Mouse (Mus musculus) CD4-positive, CD25-positive, alpha-beta regulatory T cell, adult 9 weeks (primary cell): ENCODE results near the gene Psmf1. TPM values are rescaled to one million over a fixed set of nuclear protein-coding genes. Genes with fewer than 3 reads are reported as not detected.

Experiments
- polyA plus RNA-seq: library from polyadenylated mRNA; unstranded; fragments of 100-300 nt; shearing (Covaris generic); gene quantifications from one replicate; pipeline ENCODE4 v1.2.1, GENCODE M21; 2017

Gene Psmf1
- polyA plus RNA-seq, result 88.2 TPM

DNA sequence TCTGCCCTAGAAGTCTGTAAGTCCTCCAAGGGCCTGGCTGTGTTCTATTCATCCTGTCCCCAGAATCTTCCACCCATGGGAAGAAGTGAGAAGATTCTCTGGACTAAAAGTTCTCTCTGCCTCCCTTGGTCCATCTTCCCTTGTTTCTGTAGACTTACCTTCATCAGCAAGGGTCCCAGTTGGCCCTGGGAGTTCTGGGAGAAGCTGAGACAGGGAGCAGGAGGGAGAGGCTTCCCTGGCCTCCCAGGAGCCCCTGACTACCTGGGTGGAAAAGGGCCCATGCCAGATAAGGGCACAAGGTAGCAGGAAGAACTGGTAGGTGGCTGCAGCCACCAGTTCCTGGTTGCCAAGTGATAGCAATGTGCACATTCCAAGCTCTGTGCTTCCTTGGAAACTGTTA lies at the start of gene Psmf1:
TSS of gene Psmf1 (minus strand) at position 342 of the 400 bp plus-strand sequence.

DNA sequence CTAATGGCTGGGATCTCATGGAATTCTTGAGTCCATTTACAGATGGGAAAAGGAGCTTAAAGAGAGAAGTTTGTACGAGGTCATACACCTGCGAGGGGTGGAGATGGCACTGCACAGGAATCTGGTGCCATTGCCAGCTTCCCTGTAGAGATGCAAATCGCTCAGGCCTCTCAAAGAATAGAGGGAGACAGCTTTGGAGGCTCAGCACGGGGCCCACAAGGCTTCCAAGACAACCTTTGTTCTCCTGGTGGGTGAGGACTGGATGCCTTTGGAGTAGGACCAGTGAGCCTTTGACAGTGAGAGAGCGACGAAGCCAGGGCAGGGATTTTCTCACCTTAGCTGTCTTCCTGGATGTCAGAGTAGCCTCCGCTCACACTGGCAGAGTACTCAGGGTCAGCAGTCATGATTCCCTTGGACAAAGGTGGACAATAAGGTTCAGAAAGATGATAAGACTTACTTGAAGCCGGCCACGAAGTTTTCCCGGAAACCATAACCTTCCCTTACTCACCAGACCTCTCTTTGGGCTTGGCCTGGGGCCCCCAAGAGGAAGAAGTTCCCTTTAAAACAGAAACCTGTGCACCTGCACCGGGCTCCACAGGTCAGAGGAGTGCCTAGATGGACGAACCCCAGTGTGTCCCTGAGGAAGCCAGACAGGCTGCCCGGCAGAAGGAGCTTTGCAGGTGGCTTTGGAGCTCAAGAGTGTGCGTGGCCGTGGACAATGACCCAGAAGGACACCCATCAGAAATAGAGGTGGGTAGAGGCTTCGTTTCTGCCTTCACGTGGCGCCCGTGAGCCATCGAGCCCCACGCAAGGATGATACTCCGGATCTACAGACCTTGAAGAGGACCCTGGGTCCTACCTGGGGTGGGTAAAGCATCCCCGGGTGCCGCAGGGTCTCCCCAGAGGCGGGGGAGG lies 42.5 kb downstream of the Psmf1 start, which contains the start of gene Tmem74b:
TSS of gene Tmem74b (plus strand) at position 778 of the 915 bp plus-strand sequence.

DNA sequence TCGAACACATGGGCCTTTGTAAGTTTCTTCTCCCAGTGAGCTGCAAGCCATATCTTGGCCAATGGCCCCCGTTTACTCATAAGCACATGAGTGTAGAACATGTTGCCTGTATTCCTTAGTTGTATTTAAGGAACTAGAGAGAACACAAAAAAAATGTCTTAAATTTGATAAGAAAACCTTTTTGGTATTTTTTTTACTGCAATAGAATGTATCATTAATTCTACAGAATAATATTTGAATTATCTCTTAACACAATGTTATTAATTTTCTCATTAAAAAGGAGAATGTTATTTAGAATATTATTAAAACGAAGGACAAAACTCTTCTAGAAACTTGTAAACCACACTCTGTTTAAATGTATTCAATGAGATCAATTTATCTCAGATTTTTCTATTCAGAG lies 75.6 kb downstream of the Psmf1 start, which contains the start of gene Rad21l:
TSS of gene Rad21l (minus strand) at position 101 of the 400 bp plus-strand sequence.

Other genes starting within 250 kb of the Psmf1 start
- 135 TPM for gene Fkbp1a, start 201.7 kb downstream of the Psmf1 start, polyA plus RNA-seq
- gene Sdcbp2, start 171.6 kb downstream of the Psmf1 start, polyA plus RNA-seq, result 76.5 TPM
- gene Snph, start 111.6 kb downstream of the Psmf1 start, polyA plus RNA-seq, result not detected
- gene Rad21l, start 75.7 kb downstream of the Psmf1 start, polyA plus RNA-seq, result not detected
- 0.26 TPM for gene Tmem74b, start 42.2 kb downstream of the Psmf1 start, polyA plus RNA-seq
- not detected for gene Rspo4, start 98.7 kb upstream of the Psmf1 start, polyA plus RNA-seq
- gene Angpt4, start 167.0 kb upstream of the Psmf1 start, polyA plus RNA-seq, result 0.11 TPM
- 25.0 TPM for gene Fam110a, start 236.0 kb upstream of the Psmf1 start, polyA plus RNA-seq